Mouse (Mus musculus) CH12.LX (cell line): ENCODE measurements at regions not wholly inside any gene's neighbourhood (a gene's known extent, or its start where the extent isn't known, plus 50 kb on each side); places are given as distances from the start of the nearest gene placed in this dataset.

Experiments
- BHLHE40 ChIP-seq: IDR thresholded peaks from 2 replicates; pipeline ENCODE4 v1.6.1; 2011; ENCODE audit warnings: mild to moderate bottlenecking, low read depth, low read length, improper control_type of control experiment
- CTCF ChIP-seq, 2 experiments: IDR thresholded peaks in 1 of 2; conservative IDR thresholded peaks in 1 of 2; 2 replicates each; pipeline ENCODE4 v1.5.1; 2011 to 2012; ENCODE audit warnings: low read depth in 2 of 2, low read length in 2 of 2, improper control_type of control experiment in 1 of 2, inconsistent platforms in 1 of 2, mild to moderate bottlenecking in 1 of 2, moderate library complexity in 1 of 2
- MYC ChIP-seq: IDR thresholded peaks from 2 replicates; pipeline ENCODE4 v1.6.1; 2011; ENCODE audit warnings: low read depth, mild to moderate bottlenecking, improper control_type of control experiment, low read length
- NRF1 ChIP-seq: IDR thresholded peaks from 2 replicates; pipeline ENCODE4 v1.6.1; 2014; ENCODE audit warnings: low read depth, mild to moderate bottlenecking, inconsistent platforms, low read length, improper control_type of control experiment, moderate library complexity
- POLR2AphosphoS2 ChIP-seq: IDR thresholded peaks from 2 replicates; pipeline ENCODE4 v1.6.1; 2011; ENCODE audit warnings: low read depth, low read length, improper control_type of control experiment
- RCOR1 ChIP-seq: conservative IDR thresholded peaks from 2 replicates; pipeline ENCODE4 v1.6.1; 2012; ENCODE audit warnings: low read depth, mild to moderate bottlenecking, inconsistent platforms, low read length, improper control_type of control experiment
- USF1 ChIP-seq: IDR thresholded peaks from 2 replicates; pipeline ENCODE4 v1.6.1; 2014; ENCODE audit warnings: low read depth, mild to moderate bottlenecking, inconsistent platforms, low read length, improper control_type of control experiment

DNA sequence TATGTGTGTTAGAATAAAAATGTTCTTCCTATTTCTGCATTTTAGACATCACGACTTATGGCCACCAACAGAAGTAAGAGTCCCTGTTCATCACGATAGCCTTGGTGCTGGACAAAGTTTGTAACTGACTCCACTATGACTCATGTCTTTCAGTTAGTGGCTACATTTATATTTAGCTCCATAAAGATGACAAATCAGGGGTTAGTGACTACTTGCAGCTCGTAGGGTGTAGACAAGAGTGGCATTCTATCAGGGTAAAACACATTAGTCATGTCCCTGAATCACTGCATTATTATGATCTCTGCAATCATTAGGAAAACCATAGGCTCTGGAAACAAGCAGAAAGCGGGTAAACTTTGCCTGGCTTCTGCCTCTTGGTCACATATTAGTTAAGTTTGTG is 252.4 kb upstream of the Dnajc19 start:
- TF ChIP-seq RCOR1: no peak
- no peak for TF ChIP-seq CTCF (conservative IDR thresholded peaks at IDR 0.05 in 1 of 2, IDR thresholded peaks at IDR 0.05 in 1 of 2; ENCODE audit: low read depth in 2 of 2, low read length in 2 of 2)
- no peak for TF ChIP-seq NRF1
- no peak for TF ChIP-seq USF1
- no peak for TF ChIP-seq MYC
- no peak for TF ChIP-seq BHLHE40
- no peak for TF ChIP-seq POLR2AphosphoS2
